Mouse (Mus musculus): Measurements from ENCODE around the gene Pgghg. TPM values are rescaled to one million over a fixed set of nuclear protein-coding genes. Genes with fewer than 3 reads are reported as not detected.

Gene Pgghg
- polyA plus RNA-seq, 1 experiment from 2014 or later: 23.1 TPM

- H3K4me2 ChIP-seq: peak within 1 kb of the TSS; percentile 19
- peak within 1 kb of the TSS; percentile 14; the same call in 1 of the 2 replicates for H3K9ac ChIP-seq
- peak within 1 kb of the TSS; percentile 80 for H3K27ac ChIP-seq
- no peak for ATAC-seq (ENCODE audit: insufficient number of reproducible peaks, low FRiP score, low TSS enrichment, low read depth)
- H3K9me3 ChIP-seq: no peaks in the 10 kb centered on the region
- 68% methylated on average over 16 of the region's 16 CpGs for WGBS
- peaks cover 49% of the 10 kb centered on the region for H3K4me1 ChIP-seq
- H3K4me3 ChIP-seq: no peak within 1 kb of the TSS
- H3K36me3 ChIP-seq: peaks cover 55% of the 10 kb centered on the region
- no peaks in the 10 kb centered on the region for H3K27me3 ChIP-seq
Observed at GRCm38 (mm10) chr7:140949824-140950530, 8.8 kb downstream of the Pgghg start, which contains the start of gene Ifitm5. TSS of gene Ifitm5 (minus strand) at chr7:140950291.

DNA sequence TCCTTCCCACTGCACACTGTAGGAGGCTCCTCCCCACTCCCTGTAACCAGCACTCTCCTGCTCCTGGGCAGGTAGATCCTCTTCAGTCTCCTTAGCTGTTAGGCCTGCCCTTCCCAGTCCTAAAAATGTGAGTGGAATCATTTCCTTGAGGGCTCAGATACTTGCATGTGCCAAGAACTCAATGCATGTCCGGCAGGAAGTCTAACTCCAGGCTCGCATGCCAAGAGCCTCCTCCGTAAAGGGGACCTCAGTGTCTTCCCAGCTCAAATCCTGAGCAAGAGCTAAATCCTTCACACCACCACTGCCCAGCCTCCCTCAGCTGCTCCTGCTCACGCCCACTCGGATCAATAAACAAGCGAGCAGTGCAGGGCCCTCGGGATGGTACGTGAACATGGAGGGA lies 9.9 kb downstream of the Pgghg start:
- 0 out of 2 replicates have a peak overlapping the region, but pooled peaks have one; percentile 14 for H3K9ac ChIP-seq
- peaks cover 44% of the 10 kb centered on the region for H3K36me3 ChIP-seq
- no peaks in the 10 kb centered on the region for H3K27me3 ChIP-seq
- no peak for ATAC-seq (ENCODE audit: insufficient number of reproducible peaks, low FRiP score, low TSS enrichment, low read depth)
- H3K4me2 ChIP-seq: peak overlapping the region; percentile 19; the same call in 1 of the 2 replicates
- H3K4me1 ChIP-seq: peaks cover 50% of the 10 kb centered on the region
- 27% methylated on average over 8 of the region's 8 CpGs for WGBS
- H3K4me3 ChIP-seq: no peak overlapping the region
- peak overlapping the region; percentile 80 for H3K27ac ChIP-seq
- no peaks in the 10 kb centered on the region for H3K9me3 ChIP-seq

- H3K4me3 ChIP-seq: no peak overlapping the region
- WGBS: 59% methylated on average over 6 of the region's 6 CpGs
- H3K9me3 ChIP-seq: no peaks in the 10 kb centered on the region
- H3K27me3 ChIP-seq: no peaks in the 10 kb centered on the region
- peaks cover 37% of the 10 kb centered on the region for H3K36me3 ChIP-seq
- peaks cover 57% of the 10 kb centered on the region for H3K4me1 ChIP-seq
- H3K4me2 ChIP-seq: no peak overlapping the region
- H3K27ac ChIP-seq: peak overlapping the region; percentile 80; the same call in 1 of the 2 replicates
- ATAC-seq (ENCODE audit: insufficient number of reproducible peaks, low FRiP score, low TSS enrichment, low read depth): no peak
- H3K9ac ChIP-seq: no peak overlapping the region
Observed at GRCm38 (mm10) chr7:140951765-140952164, 10.6 kb downstream of the Pgghg start.

DNA sequence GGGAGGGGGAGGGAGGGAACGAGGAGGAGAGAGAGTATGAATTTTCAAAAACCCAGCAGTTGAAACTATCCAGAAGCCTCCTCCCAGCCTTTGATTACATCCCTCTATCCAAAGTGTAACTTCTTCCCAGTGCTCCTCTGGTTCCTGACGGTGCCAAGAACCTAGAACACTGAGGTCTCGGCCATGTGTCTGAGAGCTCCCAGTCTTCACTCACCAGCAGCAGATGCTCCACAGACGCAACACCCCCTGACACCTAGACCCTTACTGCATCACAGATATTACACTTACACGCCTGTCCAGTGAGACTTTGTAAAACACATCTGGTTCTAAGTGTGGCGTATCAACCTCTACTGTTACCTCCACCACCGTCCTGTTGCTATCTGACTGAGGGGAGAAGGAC lies 11.2 kb downstream of the Pgghg start:
- ATAC-seq (ENCODE audit: insufficient number of reproducible peaks, low FRiP score, low TSS enrichment, low read depth): no peak
- 0 out of 2 replicates have a peak overlapping the region, but pooled peaks have one; percentile 14 for H3K9ac ChIP-seq
- 0 out of 2 replicates have a peak overlapping the region, but pooled peaks have one; percentile 80 for H3K27ac ChIP-seq
- H3K4me1 ChIP-seq: peaks cover 61% of the 10 kb centered on the region
- no peaks in the 10 kb centered on the region for H3K27me3 ChIP-seq
- no peak overlapping the region for H3K4me3 ChIP-seq
- no peaks in the 10 kb centered on the region for H3K9me3 ChIP-seq
- peaks cover 31% of the 10 kb centered on the region for H3K36me3 ChIP-seq
- peak overlapping the region; percentile 17; the same call in 1 of the 2 replicates for H3K4me2 ChIP-seq
- 58% methylated on average over 7 of the region's 7 CpGs for WGBS

DNA sequence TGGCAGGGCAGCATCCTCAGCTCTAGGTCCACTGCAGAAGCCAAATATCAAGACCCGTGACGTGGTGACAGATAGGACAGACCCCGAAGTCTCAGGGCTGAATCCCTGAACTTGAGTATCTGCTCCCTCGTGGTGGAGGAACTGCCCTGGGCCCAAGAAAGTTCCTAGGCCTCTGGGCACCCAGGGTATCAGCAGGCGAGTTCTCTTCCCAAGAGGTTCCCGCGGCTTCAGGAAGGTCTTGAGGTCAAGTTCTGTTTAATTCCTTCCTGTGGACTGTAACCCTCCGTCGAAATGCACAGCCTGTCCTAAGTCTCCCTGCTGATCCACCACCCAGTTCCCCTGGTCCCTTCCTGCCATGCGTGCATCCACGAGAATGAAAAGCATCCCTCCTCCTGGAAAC lies 11.9 kb downstream of the Pgghg start:
- no peaks in the 10 kb centered on the region for H3K9me3 ChIP-seq
- peak overlapping the region; percentile 79 for H3K4me2 ChIP-seq
- ATAC-seq (ENCODE audit: insufficient number of reproducible peaks, low FRiP score, low TSS enrichment, low read depth): no peak
- H3K27ac ChIP-seq: peak overlapping the region; percentile 99
- H3K27me3 ChIP-seq: no peaks in the 10 kb centered on the region
- H3K36me3 ChIP-seq: peaks cover 24% of the 10 kb centered on the region
- H3K4me3 ChIP-seq: peak overlapping the region; percentile 60
- 0 out of 2 replicates have a peak overlapping the region, but pooled peaks have one; percentile 17 for H3K9ac ChIP-seq
- 81% methylated on average over 11 of the region's 11 CpGs for WGBS
- peaks cover 61% of the 10 kb centered on the region for H3K4me1 ChIP-seq

GRCm38 (mm10) chr7:140953800-140954732 lies 12.9 kb downstream of the Pgghg start:
- ATAC-seq (ENCODE audit: insufficient number of reproducible peaks, low FRiP score, low TSS enrichment, low read depth): no peak
- Histone ChIP-seq H3K27ac (peak overlapping the region; percentile 99), H3K4me3 (peak overlapping the region; percentile 60), H3K9me3 (no peaks in the 10 kb centered on the region), H3K4me2 (peak overlapping the region; percentile 79), H3K9ac (peak overlapping the region; percentile 57), H3K4me1 (peaks cover 63% of the 10 kb centered on the region), H3K36me3 (peaks cover 14% of the 10 kb centered on the region), H3K27me3 (no peaks in the 10 kb centered on the region)
- WGBS: 40% methylated on average over 15 of the region's 15 CpGs

GRCm38 (mm10) chr7:140954733-140955071 lies 13.5 kb downstream of the Pgghg start:
- 1% methylated on average over 9 of the region's 9 CpGs for WGBS
- peak overlapping the region; percentile 60 for H3K4me3 ChIP-seq
- peak overlapping the region; percentile 99 for H3K27ac ChIP-seq
- ATAC-seq (ENCODE audit: insufficient number of reproducible peaks, low FRiP score, low TSS enrichment, low read depth): no peak
- no peaks in the 10 kb centered on the region for H3K9me3 ChIP-seq
- H3K4me1 ChIP-seq: peaks cover 63% of the 10 kb centered on the region
- H3K9ac ChIP-seq: peak overlapping the region; percentile 57
- no peaks in the 10 kb centered on the region for H3K27me3 ChIP-seq
- H3K36me3 ChIP-seq: peaks cover 8% of the 10 kb centered on the region; the same call in 1 of the 2 replicates
- H3K4me2 ChIP-seq: peak overlapping the region; percentile 79

DNA sequence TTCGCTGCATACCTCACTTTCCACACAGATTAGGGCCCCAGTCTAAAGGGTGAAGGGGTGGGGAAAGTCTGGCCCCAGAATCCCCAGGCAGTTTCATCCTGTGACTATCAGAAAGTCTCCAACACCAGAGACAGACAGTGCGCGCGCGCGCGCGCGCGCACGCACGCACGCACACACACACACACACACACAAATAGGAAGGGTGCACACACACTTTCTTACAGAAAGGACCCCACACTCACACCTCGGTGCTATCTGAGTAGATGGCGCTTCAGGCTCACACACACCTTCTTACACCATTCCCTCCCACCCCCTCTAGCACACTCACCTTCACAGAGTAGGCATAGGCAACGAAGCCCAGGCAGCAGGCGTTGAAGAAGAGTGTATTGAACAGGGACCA lies 14.2 kb downstream of the Pgghg start:
- Histone ChIP-seq H3K27ac (peak overlapping the region; percentile 99), H3K4me2 (peak overlapping the region; percentile 79), H3K27me3 (no peaks in the 10 kb centered on the region), H3K36me3 (peaks cover 4% of the 10 kb centered on the region; the same call in 1 of the 2 replicates), H3K4me3 (peak overlapping the region; percentile 60), H3K9ac (peak overlapping the region; percentile 57), H3K9me3 (no peaks in the 10 kb centered on the region), H3K4me1 (peaks cover 58% of the 10 kb centered on the region)
- WGBS: 6% methylated on average over 17 of the region's 17 CpGs
- 0 out of 2 replicates have a peak, but pooled peaks have one; percentile 0 for ATAC-seq (ENCODE audit: insufficient number of reproducible peaks, low FRiP score, low TSS enrichment, low read depth)

- Histone ChIP-seq H3K36me3 (peaks cover 4% of the 10 kb centered on the region; the same call in 1 of the 2 replicates), H3K27me3 (no peaks in the 10 kb centered on the region), H3K9ac (peak within 1 kb of the TSS; percentile 57), H3K27ac (peak within 1 kb of the TSS; percentile 99), H3K9me3 (no peaks in the 10 kb centered on the region), H3K4me3 (peak within 1 kb of the TSS; percentile 60), H3K4me2 (peak within 1 kb of the TSS; percentile 79), H3K4me1 (peaks cover 52% of the 10 kb centered on the region)
- 2% methylated on average over 11 of the region's 11 CpGs for WGBS
- peak; percentile 90 for ATAC-seq (ENCODE audit: insufficient number of reproducible peaks, low FRiP score, low TSS enrichment, low read depth)
Observed at GRCm38 (mm10) chr7:140955758-140956555, 14.8 kb downstream of the Pgghg start, which contains the start of the genes Gm45717 and Ifitm2. TSS of gene Gm45717 (minus strand) at chr7:140955937. TSS of gene Ifitm2 (minus strand) at chr7:140955987.

- Histone ChIP-seq H3K9ac (no peak overlapping the region), H3K9me3 (no peaks in the 10 kb centered on the region), H3K27me3 (no peaks in the 10 kb centered on the region), H3K4me3 (peak overlapping the region; percentile 60), H3K27ac (peak overlapping the region; percentile 99), H3K4me2 (peak overlapping the region; percentile 79), H3K36me3 (peaks cover 4% of the 10 kb centered on the region; the same call in 1 of the 2 replicates), H3K4me1 (peaks cover 46% of the 10 kb centered on the region)
- no peak for ATAC-seq (ENCODE audit: insufficient number of reproducible peaks, low FRiP score, low TSS enrichment, low read depth)
- 17% methylated on average over 6 of the region's 6 CpGs for WGBS
Observed at GRCm38 (mm10) chr7:140956556-140956869, 15.3 kb downstream of the Pgghg start.
